Mouse (Mus musculus) adrenal gland, postnatal 10 days (tissue): ENCODE measurements around the gene Pcgf1. TPM values are rescaled to one million over a fixed set of nuclear protein-coding genes. Genes with fewer than 3 reads are reported as not detected.

ENCODE experiments used
- DNase-seq: peaks from one replicate; pipeline ENCODE4 v3.0.0; 2021; ENCODE audit warnings: mixed read lengths
- total RNA-seq, 2 experiments: library from RNA; stranded (reverse); gene quantifications; 2 replicates each; pipeline ENCODE4 v1.2.3; 2021

Pcgf1 gene
- total RNA-seq, 2 experiments from 2014 or later: 26.4 to 34.2 TPM

DNA sequence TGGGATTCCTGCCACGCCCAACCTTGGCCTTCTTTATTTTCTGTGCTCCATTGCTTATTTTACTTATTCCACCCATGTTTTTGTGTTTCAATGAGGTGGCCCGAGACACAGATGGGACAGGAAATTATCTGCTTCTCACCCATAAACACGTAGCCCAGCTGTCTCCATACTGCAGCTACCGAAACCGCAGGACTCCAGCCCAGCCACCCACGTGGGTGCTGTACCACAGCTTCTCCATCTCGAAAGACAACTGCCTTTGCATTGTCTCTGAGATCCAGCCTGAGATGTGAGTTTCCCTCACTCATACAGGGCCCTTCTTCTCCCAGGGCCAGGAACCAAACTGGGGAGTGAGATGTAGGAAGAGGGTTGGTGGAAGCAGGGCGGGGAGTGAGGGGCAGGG lies 11.7 kb upstream of the Pcgf1 start:
- no peak for DNase-seq

- DNase-seq: no peak
Measured at GRCm38 (mm10) chr6:83066441-83066840, 11.2 kb upstream of the Pcgf1 start.

DNA sequence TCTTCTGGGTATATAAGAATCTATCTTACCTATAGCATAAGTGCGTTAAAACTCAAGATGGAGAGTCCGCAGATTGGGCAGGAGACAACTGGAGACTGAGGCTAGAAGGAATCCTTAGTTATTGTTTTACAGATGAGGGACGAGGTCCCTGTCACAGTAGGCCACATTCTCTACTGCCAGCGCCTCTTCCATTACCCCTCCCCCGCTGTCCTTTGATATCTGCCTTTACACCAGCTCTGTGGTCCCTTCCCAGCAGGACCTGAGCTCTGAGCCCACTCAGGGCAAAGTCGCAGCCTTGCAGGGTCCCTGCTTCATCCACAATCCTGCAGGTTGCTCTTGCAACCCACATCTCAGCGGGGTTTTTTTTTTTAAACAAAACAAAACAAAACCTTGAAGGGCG lies 9.4 kb upstream of the Pcgf1 start:
- DNase-seq: no peak

GRCm38 (mm10) chr6:83068706-83069487 lies 8.8 kb upstream of the Pcgf1 start:
- DNase-seq: no peak

GRCm38 (mm10) chr6:83069488-83070246 lies 8.0 kb upstream of the Pcgf1 start:
- no peak for DNase-seq

DNA sequence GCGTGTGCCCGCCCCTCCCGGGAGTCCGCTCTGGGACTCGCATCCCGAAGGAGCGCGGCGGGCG lies 7.6 kb upstream of the Pcgf1 start, which contains the start of gene Tlx2:
Gene Tlx2 (minus strand): TSS at position 47 of the 64 bp plus-strand sequence.
- no peak for DNase-seq

GRCm38 (mm10) chr6:83070311-83071219 lies 7.1 kb upstream of the Pcgf1 start:
- peak; percentile 54 for DNase-seq

GRCm38 (mm10) chr6:83071220-83071619 lies 6.4 kb upstream of the Pcgf1 start:
- DNase-seq: peak; percentile 55

GRCm38 (mm10) chr6:83074979-83075378 lies 2.7 kb upstream of the Pcgf1 start:
- DNase-seq: no peak

- DNase-seq: peak; percentile 99
Measured at GRCm38 (mm10) chr6:83078324-83078858, 722 bp downstream of the Pcgf1 start.

- no peak for DNase-seq
Measured at GRCm38 (mm10) chr6:83080210-83080609, 2.5 kb downstream of the Pcgf1 start.

GRCm38 (mm10) chr6:83083497-83083896 lies 5.8 kb downstream of the Pcgf1 start:
- peak; percentile 49 for DNase-seq

- no peak for DNase-seq
Measured at GRCm38 (mm10) chr6:83084477-83084876, 6.8 kb downstream of the Pcgf1 start.

GRCm38 (mm10) chr6:83086121-83087035 lies 8.7 kb downstream of the Pcgf1 start, which contains the start of gene Lbx2:
Lbx2 (plus strand) TSS chr6:83086367.
- DNase-seq: peak; percentile 62

DNA sequence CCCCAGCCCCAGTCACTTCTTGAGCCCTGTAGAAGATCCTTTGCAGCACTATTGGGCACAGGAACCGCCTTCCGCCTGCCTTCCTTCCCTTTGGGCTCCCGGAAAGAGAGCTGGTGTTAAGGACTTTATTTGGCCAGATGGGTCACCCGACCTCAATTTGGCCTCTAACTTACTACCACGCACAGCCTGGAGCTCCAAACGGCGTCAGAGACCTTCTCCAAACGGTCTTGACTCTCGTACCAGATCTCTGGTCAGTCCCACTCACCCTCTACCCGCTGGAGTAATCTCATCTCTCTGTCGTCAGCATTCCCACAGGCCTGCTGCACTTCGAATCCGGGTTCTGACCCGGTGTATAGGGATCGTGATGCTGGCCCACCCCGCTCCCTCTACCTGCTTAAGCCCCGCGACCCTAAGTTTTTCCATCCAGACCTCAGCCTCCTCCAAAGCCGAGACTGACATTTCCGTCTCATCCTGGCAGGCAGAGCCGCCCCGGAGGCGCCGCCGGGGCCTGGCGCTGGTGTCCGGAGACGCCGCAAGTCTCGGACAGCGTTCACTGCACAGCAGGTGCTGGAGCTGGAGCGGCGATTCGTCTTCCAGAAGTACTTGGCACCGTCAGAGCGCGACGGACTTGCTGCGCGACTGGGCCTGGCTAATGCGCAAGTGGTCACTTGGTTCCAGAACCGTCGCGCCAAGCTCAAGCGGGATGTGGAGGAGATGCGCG lies 9.7 kb downstream of the Pcgf1 start:
- peak; percentile 69 for DNase-seq

DNA sequence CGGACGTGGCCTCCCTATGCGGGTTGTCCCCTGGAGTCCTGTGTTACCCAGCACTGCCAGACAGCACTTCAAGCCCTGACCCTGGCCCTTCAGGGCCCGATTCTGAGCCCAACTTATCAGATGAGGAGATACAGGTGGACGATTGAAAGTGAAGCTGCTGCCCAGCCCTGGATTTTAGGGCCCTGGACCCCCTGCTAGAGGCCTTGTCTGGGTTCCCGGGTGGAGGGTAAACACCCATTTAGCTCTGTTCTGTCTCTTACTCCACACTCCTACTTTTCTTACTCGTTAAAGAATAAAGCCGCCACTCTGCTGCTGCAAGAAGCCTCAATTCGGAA lies 10.2 kb downstream of the Pcgf1 start:
- DNase-seq: no peak

DNA sequence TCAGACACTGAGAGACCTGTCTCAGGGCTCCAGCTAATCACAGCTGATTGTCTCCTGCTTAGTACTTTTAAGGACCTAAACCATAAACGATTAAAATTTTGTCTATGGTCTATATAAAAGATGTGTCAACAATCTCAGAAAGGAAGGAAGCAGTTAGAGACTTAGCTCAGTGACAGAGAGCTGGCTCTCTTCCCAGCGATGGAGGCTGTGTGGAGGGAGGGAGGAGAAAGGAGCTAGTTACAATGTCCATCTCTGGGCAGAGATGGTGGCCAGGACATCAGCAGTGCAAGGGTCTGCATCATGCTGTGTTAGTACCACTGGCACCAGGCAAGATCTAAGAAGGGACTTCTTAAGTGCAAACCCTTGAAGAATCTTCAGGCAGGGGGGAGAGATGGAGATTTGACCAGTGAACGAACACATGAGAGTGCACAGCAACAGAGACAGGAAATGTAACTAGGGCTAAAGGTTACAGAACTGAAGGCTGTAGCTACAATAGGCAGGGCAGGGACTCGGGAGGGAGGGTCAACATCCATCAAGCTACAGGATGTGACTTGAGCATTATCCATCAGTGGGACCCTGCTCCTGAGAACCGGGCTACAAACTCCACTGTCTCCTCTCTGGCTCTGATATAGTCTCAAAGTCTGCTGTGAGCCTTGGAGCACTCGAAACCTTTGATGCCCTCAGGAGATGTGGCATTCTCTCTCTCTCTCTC lies 14.9 kb downstream of the Pcgf1 start:
- DNase-seq: peak; percentile 62

DNA sequence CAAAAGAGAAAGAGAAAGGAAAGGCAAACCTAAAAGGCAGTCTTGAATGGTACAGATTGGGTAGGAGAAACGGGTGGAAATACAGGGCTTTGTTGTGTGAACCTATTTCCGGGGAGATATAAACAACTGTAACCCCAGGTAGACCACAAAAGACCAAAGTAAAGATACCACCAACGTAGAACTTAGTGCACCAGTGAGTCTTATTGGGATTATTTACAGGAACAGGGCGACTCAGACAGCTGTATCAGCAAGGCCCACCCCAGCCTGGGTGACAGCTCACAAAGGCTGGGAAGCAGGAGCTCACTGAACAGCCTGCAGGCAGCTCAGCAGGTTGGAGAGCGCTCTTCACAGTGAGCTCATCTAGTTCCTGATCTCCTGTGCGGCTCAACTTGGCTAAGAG lies 18.3 kb downstream of the Pcgf1 start:
- DNase-seq: no peak

- peak; percentile 74 for DNase-seq
Measured at GRCm38 (mm10) chr6:83098411-83098810, 20.7 kb downstream of the Pcgf1 start.

GRCm38 (mm10) chr6:83101316-83101687 lies 23.6 kb downstream of the Pcgf1 start, which contains the start of the genes Ccdc142 and Gm42688:
Ccdc142 (plus strand) TSS chr6:83101601.
Gm42688 (plus strand) TSS chr6:83101617.
- DNase-seq: peak; percentile 92
